Mouse (Mus musculus) heart, postnatal 0 days (tissue): Measurements from ENCODE around the gene Fgd6. TPM values are rescaled to one million over a fixed set of nuclear protein-coding genes. Genes with fewer than 3 reads are reported as not detected.
A peak's percentile ranks its signal among the peaks of the same experiment; 100 is the strongest.

Experiments used
- ATAC-seq: fragments of 200-750 bp; cut with Nextera tagmentation; 2 replicates; pipeline ENCODE4 v1.8.0; 2017; ENCODE audit warnings: low read depth, moderate number of reproducible peaks, moderate library complexity; ENCODE audit not compliant: insufficient read depth
- DNase-seq: peaks from one replicate; pipeline ENCODE4 v3.0.0-alpha.2; 2016; ENCODE audit warnings: low spot score
- H3K27ac ChIP-seq: fragments of 300-500 bp; sonication (generic); 2 replicates; pipeline ENCODE4 v1.5.1; 2014; ENCODE audit warnings: low read depth, mild to moderate bottlenecking
- H3K27me3 ChIP-seq: fragments of 300-500 bp; sonication (generic); 2 replicates; pipeline ENCODE4 v1.6.1; 2014; ENCODE audit warnings: low read length, mixed read lengths; ENCODE audit not compliant: control insufficient read depth, insufficient read depth
- H3K36me3 ChIP-seq: fragments of 300-500 bp; sonication (generic); replicated peaks from 2 replicates; pipeline ENCODE4 v1.6.1; 2014; ENCODE audit warnings: low read length, mixed read lengths; ENCODE audit not compliant: control insufficient read depth, insufficient read depth
- H3K4me1 ChIP-seq: fragments of 300-500 bp; sonication (generic); 2 replicates; pipeline ENCODE4 v1.6.1; 2014; ENCODE audit warnings: antibody characterized with exemption; ENCODE audit not compliant: control insufficient read depth, insufficient read depth
- H3K4me2 ChIP-seq: fragments of 300-500 bp; sonication (generic); 2 replicates; pipeline ENCODE4 v1.6.1; 2014; ENCODE audit warnings: low read depth, mild to moderate bottlenecking, low read length, moderate library complexity
- H3K4me3 ChIP-seq: fragments of 300-500 bp; sonication (generic); 2 replicates; pipeline ENCODE4 v1.5.1; 2014; ENCODE audit warnings: low read depth, low read length
- H3K9ac ChIP-seq: fragments of 300-500 bp; sonication (generic); replicated peaks from 2 replicates; pipeline ENCODE4 v1.6.1; 2014; ENCODE audit warnings: low read depth, low read length, mixed read lengths
- H3K9me3 ChIP-seq: fragments of 300-500 bp; sonication (generic); replicated peaks from 2 replicates; pipeline ENCODE4 v1.6.1; 2016; ENCODE audit warnings: low read length; ENCODE audit not compliant: control insufficient read depth
- CTCF ChIP-seq: IDR thresholded peaks from 2 replicates; pipeline ENCODE4 v1.5.1; 2016; ENCODE audit warnings: antibody characterized with exemption, control low read depth, low read depth
- EP300 ChIP-seq: IDR thresholded peaks from 2 replicates; pipeline ENCODE4 v1.6.1; 2016; ENCODE audit warnings: antibody characterized with exemption, low read depth
- WGBS: fragments of 180-500 bp; shearing (Covaris S2); extraction: QIAGEN DNeasy Blood & Tissue Kit; methylation state at CpG from one replicate; pipeline ENCODE4 v1.1.7; 2014; 5-methylcytosine and 5-hydroxymethylcytosine counted together
- polyA plus RNA-seq: library from polyadenylated mRNA; unstranded; fragments of >200 nt; fragmentation: Nextera tagmentation; extraction: Ambion mirVana; gene quantifications from 2 replicates; pipeline ENCODE4 v1.2.1, GENCODE M21; 2015
- total RNA-seq: library from RNA; depleted of rRNA; stranded (reverse); fragments of >200 nt; gene quantifications from 2 replicates; pipeline ENCODE4 v1.2.3, GENCODE M21; 2014; ENCODE audit warnings: low replicate concordance

Fgd6 gene
- total and polyA plus RNA-seq, 2 experiments from 2014 or later: 1.3 to 2.7 TPM

DNA sequence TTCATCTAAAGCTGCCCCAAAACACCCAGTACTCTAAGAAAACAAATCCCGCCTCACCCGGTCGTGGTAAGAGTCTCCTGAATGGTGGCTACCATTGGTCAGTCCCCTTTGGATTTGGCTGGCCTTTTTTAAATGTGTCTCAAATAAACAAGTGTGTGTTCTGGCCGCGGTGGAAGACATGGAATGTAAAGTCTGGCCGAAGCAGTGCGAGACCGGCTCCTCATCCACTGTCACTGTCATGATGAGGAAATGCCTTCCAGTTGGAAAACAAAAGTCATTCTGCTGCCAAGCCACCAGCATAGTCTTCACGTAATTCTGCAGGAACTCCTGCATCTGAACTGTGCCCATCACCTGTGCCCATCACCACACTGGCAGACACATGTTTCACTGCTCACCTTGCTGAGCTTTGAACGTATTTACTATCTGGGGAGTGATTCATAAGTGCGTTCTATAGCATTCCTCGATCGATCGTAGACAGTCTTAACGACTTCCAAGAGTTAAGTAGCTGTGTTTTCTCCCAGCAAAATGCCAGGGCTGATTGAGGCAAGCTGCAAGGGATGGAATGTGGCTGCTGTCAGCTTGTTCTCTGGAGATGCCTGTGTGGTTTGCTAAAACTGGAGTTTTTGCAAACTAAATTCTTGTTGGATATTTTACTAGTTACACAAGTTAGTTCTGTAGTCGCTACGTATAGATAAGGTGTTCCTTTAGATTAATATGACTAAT, 60.1 kb downstream of the Fgd6 start:
- 0 out of 2 replicates have a peak, but pooled peaks cover 8% of the 10 kb centered on the region for H3K4me1 ChIP-seq
- no peaks in the 10 kb centered on the region; the same call in 1 of the 2 replicates for H3K9me3 ChIP-seq
- TF ChIP-seq CTCF: no peak
- TF ChIP-seq EP300: no peak
- H3K4me3 ChIP-seq: no peak overlapping the region
- H3K9ac ChIP-seq: no peak overlapping the region
- ATAC-seq (no peak), DNase-seq (no peak)
- H3K4me2 ChIP-seq: no peak overlapping the region
- H3K36me3 ChIP-seq: peaks cover 12% of the 10 kb centered on the region; the same call in 1 of the 2 replicates
- no peaks in the 10 kb centered on the region for H3K27me3 ChIP-seq
- WGBS: 64% methylated on average over 17 of the region's 17 CpGs
- no peak overlapping the region for H3K27ac ChIP-seq

DNA sequence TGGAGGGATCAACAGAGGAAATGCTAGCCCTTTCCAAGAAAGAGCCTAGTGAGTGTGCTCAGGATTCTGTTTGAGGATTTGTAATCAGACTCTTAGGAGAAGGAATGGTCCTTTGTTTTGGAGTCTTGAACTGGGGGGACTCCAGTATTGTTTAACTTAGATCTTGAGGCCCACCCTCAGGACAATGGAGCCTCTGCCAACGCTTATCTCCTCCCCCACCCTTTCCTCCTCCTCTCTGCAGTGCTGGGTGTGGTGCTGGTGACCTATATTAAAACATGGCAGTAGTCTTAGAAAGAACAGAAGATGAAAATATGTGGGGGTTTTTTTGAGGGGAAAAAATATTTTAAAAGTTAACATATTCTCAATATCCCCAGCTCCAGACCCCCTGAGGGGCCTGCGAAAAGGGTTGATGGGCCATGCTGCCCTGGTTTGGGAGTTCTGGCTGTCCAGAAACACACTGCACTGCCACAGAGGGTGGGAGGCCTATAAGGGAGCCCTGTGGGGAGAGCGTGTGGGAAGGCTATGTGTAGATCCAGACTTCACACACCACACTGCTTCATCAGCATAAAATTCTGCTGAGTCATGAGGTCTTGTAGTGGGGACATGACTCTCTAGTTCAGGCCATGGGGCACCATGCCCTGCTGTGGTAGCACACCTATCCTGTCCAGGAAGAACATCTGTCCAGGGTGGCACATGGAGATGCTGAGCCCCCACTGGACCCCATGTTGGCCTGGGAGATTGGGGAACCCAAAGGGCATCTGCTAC, 61.5 kb downstream of the Fgd6 start:
- no peaks in the 10 kb centered on the region for H3K27me3 ChIP-seq
- H3K4me1 ChIP-seq: 0 out of 2 replicates have a peak, but pooled peaks cover 8% of the 10 kb centered on the region
- TF ChIP-seq CTCF (no peak), EP300 (no peak)
- H3K27ac ChIP-seq: no peak overlapping the region
- no peak for ATAC-seq
- 77% methylated on average over 3 of the region's 3 CpGs for WGBS
- H3K36me3 ChIP-seq: peaks cover 7% of the 10 kb centered on the region
- H3K9ac ChIP-seq: no peak overlapping the region
- no peak for DNase-seq
- H3K9me3 ChIP-seq: no peaks in the 10 kb centered on the region; the same call in 1 of the 2 replicates
- H3K4me3 ChIP-seq: no peak overlapping the region
- no peak overlapping the region for H3K4me2 ChIP-seq

DNA sequence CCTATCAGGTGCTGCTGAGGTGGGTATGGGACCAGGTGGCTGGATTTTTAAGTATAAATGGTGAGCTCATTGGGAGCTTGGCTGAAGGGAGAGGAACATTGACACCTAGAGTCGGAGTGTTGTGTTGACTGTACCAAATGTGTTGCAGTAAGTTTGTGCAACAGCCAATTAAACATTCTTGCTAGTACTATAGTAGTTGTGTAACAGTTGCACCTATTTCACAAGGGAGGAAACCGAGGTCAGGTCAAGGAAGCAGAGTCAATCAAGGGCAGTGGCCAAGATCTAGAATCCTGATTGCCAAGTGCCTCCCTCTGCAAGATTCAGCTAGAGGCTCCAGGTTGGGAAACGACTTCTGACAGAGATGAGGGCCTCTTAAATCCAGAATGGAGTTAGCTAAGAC, 62.3 kb downstream of the Fgd6 start:
- WGBS: 78% methylated on average over 3 of the region's 3 CpGs
- no peaks in the 10 kb centered on the region for H3K27me3 ChIP-seq
- H3K4me3 ChIP-seq: no peak overlapping the region
- no peak overlapping the region for H3K27ac ChIP-seq
- DNase-seq (no peak), ATAC-seq (no peak)
- H3K4me2 ChIP-seq: no peak overlapping the region
- no peak overlapping the region for H3K9ac ChIP-seq
- 0 out of 2 replicates have a peak, but pooled peaks cover 8% of the 10 kb centered on the region for H3K4me1 ChIP-seq
- no peaks in the 10 kb centered on the region for H3K9me3 ChIP-seq
- peaks cover 8% of the 10 kb centered on the region; the same call in 1 of the 2 replicates for H3K36me3 ChIP-seq
- TF ChIP-seq CTCF (no peak), EP300 (no peak)

DNA sequence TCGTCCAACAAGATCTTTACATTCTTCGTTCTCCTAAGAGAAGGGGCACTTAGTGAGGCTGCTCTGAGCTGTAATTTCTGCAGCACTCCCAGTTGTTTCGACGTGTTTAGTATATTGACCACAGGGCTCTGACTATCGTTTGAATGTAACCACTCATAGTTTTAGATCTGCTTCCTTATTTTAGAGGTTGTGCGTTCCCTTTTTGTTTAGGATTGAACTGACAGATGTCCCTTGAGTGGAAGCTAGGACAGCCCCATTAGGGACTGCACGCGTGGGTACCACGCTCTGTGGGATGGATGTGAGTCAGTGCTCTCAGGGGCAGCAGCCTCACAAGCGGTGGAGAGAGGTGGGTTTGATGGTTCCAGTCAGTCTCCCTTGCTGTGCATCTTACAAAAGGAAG, 69.7 kb downstream of the Fgd6 start:
- H3K36me3 ChIP-seq: peaks cover 18% of the 10 kb centered on the region; the same call in 1 of the 2 replicates
- 90% methylated on average over 10 of the region's 10 CpGs for WGBS
- ATAC-seq: no peak

DNA sequence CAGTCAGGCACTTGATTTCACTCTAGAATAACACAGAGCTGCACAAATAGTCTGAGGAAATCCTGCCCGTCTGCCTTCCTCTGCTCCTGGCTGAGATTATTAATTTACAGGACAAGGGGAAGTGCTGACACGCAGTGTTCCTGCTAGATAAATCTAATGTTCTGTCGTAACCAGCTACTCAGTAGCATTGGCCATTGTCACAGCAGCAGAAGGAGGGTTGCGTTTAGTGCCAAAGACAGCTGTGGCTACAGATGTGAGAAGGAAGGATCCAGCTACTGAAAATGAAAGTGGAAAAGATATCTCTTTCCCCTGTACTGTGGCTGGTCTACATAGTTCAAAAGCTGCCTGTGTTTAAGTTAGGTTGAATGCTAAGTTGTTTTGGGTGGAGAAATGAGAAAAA, 71.4 kb downstream of the Fgd6 start:
- Histone ChIP-seq H3K4me3 (no peak overlapping the region), H3K36me3 (0 out of 2 replicates have a peak, but pooled peaks cover 14% of the 10 kb centered on the region), H3K9me3 (no peaks in the 10 kb centered on the region), H3K4me2 (peak overlapping the region; percentile 13; the same call in 1 of the 2 replicates), H3K9ac (no peak overlapping the region), H3K4me1 (no peaks in the 10 kb centered on the region), H3K27me3 (no peaks in the 10 kb centered on the region), H3K27ac (peak overlapping the region; percentile 27; the same call in 1 of the 2 replicates)
- no peak; the same call in 1 of the 2 replicates for TF ChIP-seq EP300
- TF ChIP-seq CTCF: no peak
- WGBS: 25% methylated on average over 4 of the region's 4 CpGs
- ATAC-seq: peak; percentile 76
- DNase-seq: peak; percentile 49

More for the DNA sequence above, 69.7 kb downstream of the Fgd6 start:
- no peak overlapping the region for H3K9ac ChIP-seq
- no peaks in the 10 kb centered on the region for H3K9me3 ChIP-seq
- TF ChIP-seq EP300 (no peak), CTCF (no peak)
- H3K4me3 ChIP-seq: no peak overlapping the region
- H3K27me3 ChIP-seq: no peaks in the 10 kb centered on the region
- no peak for DNase-seq
- H3K4me2 ChIP-seq: no peak overlapping the region
- no peaks in the 10 kb centered on the region for H3K4me1 ChIP-seq
- H3K27ac ChIP-seq: no peak overlapping the region
